Mouse (Mus musculus): ENCODE measurements at regions not wholly inside any gene's neighbourhood (a gene's known extent, or its start where the extent isn't known, plus 50 kb on each side); places are given as distances from the start of the nearest gene placed in this dataset.

DNA sequence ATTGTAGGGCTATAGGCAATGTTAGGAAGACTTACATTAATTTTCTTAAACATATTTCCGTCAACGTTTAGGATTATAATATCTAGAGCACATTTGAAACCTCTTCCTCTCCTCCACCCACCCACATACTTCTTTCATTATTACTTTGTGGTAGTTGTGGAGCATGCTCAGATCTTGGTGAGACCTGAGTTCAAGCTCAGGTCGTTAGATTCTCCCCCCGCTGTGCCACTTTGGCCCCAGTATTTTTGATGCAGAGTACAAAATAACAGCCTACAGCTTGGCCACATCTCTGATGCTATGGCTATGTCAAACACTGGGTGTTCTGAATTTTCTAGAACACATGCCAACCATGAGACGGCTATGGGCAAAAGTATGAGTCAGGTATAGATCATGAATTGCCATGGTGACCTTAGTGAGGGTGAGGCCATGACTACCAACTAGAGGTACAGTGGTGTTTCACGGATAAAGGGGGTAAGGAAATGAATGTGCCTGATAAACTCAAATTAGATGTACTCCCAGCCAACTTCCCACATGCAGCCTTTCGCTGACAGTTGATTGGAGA is 68.5 kb upstream of the H2afz start:
- no peak for DNase-seq

DNA sequence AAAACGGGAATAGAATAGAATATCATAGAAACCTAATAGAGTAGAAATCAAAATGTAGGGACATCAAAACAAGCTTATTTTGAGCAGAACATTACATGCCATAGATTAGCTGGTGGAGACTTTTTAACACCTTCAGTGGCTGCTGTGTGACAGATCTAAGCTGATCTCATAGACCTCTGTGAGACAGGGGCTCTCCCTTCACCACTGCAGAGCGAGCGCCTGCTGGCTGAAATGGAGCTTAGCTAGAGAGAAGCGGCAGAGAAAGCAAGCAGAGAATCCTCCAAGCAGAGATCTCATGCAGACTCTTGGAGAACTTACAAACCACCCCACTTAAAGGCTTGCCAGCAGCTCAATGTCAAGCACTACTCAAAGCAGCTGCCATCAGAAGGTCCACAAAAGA is 65.5 kb upstream of the H2afz start:
- no peak for DNase-seq

DNA sequence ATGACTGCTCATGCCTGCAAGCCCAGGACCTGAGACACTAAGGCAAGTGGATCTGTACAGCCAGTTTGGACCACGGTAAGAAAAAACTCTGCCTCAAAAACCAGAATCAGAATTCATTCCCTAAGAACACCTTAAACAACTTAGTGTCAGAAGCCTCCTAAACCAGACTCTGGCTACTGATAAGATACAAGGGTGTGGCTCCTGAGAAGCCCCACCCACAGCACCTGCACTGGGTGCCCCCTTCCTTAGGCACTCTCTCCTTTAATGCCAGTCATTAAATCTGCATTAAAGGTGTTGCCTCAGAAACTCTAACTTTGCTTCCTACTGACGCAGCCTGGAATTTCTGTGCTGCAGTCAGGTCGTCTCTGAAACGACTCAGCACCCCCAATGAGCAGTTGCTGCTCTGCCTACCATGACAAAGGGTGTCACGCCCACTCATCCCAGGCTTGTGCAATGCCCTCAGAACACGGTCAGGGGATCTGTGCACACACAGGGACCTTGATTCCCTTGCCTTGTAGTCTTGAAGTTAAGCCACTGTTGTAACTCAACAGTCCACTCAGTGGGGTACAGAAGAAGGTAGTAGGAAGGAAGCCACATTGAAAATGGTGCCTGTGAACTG is 62.8 kb upstream of the H2afz start:
- no peak for DNase-seq

DNA sequence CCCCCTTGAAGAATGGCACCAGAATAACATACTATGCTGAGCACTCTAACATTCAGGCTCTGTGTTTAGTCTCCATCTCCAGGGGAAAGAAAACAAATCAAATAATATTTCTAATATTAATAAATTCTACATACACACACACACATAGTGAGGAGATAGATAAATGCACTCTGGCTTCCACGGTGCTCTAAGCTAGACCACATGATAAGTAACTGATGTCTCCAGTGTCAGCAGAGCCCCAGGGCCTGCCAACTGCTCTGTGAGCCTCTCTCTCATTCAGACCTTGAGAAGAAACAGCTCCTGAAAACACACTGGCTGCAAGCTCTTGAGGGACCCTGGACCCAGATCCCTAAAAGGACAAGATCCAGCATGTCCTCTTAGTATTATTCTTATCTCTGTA is 56.9 kb upstream of the H2afz start:
- DNase-seq: no peak

DNA sequence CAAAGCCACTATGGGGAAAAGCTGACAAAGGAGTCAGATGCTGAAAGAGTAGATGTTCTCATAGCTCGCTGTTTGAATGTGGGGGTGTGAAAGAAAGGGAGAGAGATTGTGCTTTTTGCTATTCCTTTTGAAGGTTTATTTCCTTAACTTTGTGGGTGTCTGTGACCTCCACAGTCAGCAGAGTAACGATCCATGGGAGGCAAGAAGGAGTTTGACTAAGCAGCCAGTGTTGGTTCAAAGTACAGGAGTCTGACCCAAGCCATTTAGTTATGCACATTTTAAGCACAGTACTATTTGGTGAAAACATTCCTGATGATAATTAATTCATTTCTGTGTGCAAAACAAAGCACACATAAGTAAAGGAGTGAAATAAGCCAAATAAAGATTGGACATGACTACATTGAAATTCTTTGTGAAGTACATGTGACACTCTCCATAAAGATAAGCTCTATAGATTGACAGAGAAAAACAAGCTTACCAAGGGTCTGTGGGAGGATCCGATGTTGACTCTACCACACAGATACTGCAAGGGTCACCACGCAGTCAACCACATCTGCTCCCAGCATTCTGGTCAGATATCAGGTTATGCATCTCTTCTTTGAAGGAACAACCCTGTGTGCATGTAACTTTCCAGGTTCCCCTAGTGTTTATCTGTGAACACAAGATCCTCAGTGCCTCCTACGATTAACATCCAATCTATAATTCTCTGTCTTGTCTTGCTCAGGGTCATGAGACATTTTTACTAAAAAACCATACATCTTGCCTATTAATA is 56.2 kb upstream of the H2afz start:
- no peak for DNase-seq

DNA sequence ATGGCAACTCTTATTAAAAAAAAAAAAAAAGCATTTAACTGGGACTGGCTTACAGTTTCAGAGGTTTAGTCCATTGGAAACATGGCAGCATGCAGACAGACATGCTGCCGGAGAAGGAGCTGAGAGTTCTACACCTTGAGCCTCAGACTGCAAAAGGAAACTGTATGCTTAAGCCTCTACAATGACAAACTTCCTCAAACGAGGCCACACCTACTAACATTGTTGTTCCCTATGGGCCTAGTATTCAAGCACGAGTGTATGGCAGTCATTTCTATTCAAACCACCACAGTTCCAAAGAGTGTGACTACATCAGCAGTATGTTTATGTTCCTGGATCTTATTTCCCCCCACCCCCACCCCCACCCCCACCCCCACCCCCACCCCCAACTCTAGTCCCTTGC is 54.2 kb upstream of the H2afz start:
- DNase-seq: no peak

Data from liver (tissue).